Mouse (Mus musculus) gastrocnemius, postnatal 36 days (tissue): ENCODE measurements around the gene Prx. TPM values are rescaled to one million over a fixed set of nuclear protein-coding genes. Genes with fewer than 3 reads are reported as not detected.
"Not testable (repeated sequence)": the region's sequence is repeated elsewhere in the genome, so short reads cannot be mapped to it uniquely, and the experiment has no call there.

Source experiments
- DNase-seq, 2 experiments: peaks; one replicate each; pipeline ENCODE4 v3.0.0; 2022
- intact Hi-C: fragments of 180-260 bp; cut with DNase I; formaldehyde crosslinking; loops from one replicate; pipeline ENCODE4 v1.15.1; 2025
- total RNA-seq, 2 experiments: library from RNA; stranded (reverse); gene quantifications; 2 replicates each; pipeline ENCODE4 v1.2.3; 2021

The Prx gene
- total RNA-seq, 2 experiments from 2014 or later, result 4.6 to 10.7 TPM

GRCm38 (mm10) chr7:27480927-27481626, 18.0 kb upstream of the Prx start:
- no peak for DNase-seq
- intact Hi-C loops, result no loop called here

DNA sequence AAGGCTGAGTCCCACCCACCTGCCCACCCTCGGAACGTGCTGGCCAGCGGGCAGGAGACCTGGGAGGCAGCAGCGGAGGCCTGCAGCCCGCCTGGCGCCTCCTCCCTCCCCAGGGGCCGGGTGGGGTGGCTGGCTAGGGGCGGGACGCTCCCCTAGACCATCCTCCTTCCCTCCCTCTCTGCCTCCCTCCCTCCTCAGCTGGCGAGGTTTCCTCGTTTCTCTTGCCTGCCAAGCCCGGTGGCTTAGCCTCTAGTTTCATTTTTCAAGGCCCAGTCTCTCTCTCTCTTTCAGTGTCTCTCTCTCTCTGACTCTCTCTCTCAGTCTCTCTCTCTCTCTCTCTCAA, 17.5 kb upstream of the Prx start:
- intact Hi-C loops, result no loop called here
- peak; percentile 85 to 96 for DNase-seq

DNA sequence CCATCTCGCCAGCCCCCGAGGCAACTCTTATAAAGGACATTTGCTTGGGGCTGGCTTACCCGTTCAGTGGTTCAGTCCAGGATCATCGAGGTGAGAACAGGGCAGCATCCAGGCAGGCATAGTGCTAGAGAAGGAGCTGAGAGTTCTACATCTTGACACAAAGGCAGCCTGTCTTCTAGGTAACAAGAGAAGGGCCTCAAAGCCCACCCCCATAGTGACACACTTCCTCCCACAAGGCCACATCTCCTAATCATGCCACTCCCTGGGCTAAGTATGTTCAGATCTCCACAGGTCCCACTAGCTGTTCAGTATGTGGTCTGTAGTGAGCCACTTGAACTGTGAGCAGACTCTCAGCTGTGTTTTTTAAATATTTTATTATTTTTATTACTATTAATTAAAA, 15.3 kb upstream of the Prx start:
- intact Hi-C loops, result no loop called here
- DNase-seq, result no peak

DNA sequence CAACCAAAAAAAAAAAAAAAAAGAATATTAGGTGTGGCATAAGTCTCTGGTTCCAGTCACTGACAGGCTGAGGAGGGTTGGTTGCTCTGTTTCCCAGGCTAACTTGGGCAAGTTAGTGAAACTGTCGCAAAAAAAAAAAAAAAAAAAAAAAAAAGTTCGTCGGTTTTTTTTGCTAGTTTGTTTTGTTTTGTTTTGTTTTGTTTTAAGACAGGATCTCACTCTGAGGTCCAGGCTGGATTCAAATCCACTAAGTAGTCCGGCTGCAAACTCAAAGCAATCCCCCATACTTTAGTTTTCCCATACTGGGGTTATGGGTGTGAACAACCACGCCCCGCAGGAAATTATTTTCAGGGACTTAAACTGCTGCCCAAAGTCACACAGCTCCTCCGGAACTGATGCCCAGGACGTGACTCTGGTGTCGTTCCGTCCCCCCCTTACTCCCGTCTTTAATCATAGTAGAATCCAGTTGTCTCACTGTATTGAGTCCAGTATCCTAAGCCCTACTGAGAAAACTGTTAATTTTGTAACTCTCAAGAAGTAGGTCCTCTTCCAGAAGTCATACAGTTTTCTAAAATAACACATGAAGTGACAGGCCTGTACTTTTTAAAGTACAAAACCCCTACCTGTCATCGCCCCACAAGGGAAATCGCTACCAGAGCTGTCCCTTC, 12.9 kb upstream of the Prx start:
- intact Hi-C loops, result no loop called here
- no peak for DNase-seq

DNA sequence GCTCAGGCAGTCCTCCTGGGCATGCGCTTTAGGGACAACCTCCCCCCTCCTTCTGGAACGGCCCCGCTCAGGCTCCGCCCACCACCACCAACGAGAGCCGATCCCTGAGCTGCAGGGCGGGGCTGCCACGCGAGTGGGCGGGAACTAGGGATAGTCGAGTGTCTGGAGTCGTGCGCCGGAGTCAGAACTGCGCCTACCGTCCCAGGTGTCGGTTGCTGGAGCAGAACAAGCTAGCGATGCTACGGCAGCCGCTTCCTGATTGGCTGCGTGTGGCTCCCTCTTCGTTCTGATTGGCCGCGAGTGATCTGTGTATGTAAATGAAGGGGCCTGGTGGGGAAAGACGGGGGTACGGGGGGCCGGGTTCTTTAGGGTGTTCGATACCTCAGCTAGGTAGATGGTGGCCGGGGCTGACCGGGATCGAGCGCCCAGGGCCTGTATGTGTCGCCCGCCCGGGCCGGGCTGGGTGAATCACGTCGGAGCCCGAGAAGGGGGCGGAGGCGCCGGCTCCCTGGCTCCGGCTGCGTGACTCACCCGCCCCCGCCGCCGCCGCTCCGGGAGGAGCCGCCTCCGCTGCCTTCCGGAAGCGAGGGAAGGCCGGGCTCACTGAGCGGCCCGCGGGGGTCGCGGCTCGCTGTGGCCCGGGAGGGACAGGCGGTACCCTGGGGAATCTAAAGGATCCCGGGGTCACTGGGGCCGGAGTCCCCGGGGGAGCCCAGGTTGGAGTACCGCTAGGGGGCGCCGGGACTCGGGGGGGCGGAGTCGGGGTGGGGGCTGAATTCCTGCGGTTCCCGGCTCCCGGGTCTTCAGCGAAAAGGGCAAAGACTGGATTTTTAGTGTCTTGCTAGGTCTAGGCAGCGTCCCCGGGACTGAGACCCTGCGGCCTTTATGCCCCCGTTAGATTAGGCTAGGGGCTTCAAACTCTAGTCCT, 12.1 kb upstream of the Prx start, which contains the start of gene Sertad1:
Sertad1 (plus strand) TSS at position 141 of the 928 bp plus-strand sequence.
- peak; percentile 99 to 100 for DNase-seq
- intact Hi-C loops, result no loop called here

DNA sequence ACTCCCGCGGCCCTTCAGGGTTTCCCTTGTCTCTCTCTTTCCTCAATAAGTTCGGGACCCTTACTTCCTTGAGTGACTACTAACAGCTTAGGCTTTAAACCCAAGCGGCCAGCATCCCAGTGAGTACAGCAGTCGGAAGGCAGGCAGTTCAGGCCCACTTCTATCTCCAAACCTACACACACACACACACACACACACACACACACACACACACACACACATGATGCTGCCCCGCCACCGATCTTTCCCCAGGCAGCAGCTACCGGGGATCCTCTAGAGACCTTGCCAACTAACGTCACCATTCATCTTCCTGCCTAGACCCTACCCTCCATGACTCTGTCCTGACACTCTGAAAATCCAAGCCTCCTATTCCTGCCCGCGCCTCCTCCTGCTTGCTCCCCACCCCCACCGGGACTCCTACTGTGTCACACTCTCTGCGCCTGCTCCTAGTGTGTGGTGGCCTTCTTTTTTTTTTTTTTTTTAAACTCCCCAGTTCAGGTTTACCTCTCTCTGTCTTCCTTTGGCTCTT, 11.3 kb upstream of the Prx start:
- DNase-seq, result peak in 1 of 2 experiments; percentile 54
- intact Hi-C loops, result no loop called here

- intact Hi-C loops, result no loop called here
- no peak for DNase-seq
Observed at GRCm38 (mm10) chr7:27489270-27489869, 9.8 kb upstream of the Prx start.

DNA sequence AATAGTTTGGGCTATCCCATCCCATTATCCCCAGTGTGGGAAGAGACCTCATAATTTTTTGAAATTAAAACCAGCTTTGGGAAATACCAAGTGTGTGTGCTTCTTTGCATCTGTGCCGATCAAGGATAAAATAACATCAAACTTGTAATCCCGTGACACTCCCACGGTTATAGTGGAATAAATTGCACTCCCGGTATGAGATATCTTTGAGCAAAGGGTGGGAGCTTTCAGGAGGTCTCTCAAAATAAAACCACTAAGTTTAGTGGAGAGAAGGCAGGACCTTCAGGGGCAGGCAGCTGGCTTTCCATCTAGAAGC, 8.9 kb upstream of the Prx start:
- no peak for DNase-seq
- intact Hi-C loops, result no loop called here

GRCm38 (mm10) chr7:27490543-27491329, 8.4 kb upstream of the Prx start:
- peak; percentile 92 to 96 for DNase-seq
- intact Hi-C loops, result no loop called here

DNA sequence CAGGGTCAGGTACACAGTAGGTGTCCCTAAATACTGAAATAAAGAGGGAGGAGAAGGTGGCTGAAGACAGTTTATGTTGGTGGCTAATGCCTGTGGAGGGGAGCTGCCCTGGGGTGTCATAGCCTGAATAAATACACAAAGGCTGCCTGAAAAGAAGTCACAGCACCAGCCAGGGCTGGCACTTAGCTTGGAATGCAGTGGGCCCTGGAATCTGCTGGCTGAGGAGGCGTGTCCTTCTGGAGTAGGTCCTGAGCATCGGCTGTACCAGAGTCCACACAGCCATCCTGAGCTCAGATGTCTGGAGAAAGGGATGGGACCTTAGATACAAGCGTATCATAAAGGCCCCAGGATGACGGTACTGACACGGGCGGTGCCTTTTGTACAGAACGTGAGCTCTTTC, 7.3 kb upstream of the Prx start:
- intact Hi-C loops, result no loop called here
- DNase-seq, result no peak

DNA sequence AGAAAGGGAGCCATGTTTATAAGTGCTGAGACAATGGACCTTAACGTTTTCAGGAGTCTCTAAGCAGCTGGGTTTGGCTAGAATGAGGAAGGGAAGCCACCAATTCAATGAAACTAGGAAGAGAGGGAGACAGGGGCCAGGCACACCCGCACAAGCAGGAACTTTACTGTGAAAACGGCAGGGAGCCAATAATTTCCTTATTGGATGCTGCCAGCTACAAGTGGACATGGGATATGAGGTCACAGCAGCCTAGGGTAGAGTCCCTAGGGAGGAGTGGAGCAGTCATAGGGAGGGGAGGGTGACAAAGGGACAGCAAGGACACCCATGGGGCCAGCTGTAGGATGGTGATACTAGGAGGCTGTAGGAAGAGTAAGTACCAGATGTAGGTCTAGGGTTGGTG, 6.1 kb upstream of the Prx start:
- DNase-seq, result no peak
- intact Hi-C loops, result no loop called here

DNA sequence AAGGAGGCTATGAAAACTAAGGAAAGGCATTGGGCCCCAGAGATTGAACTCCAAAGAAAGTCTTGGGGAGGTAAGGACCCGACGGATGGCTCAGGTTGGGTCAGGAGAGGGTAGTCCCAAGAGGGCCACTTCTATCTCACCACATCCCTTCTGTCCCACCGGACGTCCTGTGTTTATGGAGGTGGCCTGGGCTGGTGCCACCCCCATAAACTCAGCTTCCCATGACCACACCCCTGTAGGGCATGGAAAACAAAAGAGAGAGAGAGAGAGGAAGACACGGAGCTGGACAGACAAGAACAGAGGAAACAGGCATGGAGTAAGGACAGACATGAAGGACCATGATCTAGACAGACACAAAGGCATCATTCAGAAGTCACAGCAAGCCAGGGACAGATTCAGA, 5.7 kb upstream of the Prx start:
- intact Hi-C loops, result no loop called here
- DNase-seq, result no peak

GRCm38 (mm10) chr7:27494659-27495367, 4.3 kb upstream of the Prx start:
- DNase-seq, intact Hi-C loops: not testable (repeated sequence)

- intact Hi-C loops, result no loop called here
- peak in 1 of 2 experiments; percentile 46 for DNase-seq
Observed at GRCm38 (mm10) chr7:27501620-27502019, 2.5 kb downstream of the Prx start.

DNA sequence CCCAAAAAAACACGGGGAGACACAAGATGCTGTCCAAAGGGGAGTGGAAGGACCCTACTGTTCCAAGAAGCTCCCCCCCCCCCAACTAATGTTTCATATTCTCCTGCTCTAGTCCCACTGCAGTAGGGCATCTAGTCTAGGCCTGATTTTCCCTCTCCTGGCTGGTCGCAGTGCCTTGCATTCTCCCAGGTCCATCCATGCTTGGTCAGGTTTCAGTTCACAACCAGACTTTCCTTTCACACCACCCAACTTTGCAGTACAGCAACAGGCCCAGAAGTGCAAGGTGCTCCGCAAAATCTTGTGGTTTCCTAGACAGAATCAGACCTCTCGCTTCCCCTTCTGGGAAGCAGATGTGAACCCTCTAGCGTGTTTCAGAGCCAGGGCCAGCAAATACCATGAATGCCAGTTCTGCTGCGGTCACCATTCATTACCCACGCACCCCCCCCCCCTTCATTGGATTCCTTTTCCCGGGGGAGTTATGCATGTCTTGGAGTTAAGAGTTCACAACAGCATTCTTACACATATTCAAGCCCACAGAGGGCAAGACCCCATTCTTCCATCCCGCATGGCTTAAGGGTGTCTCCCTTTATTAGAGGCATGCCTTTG, 7.7 kb downstream of the Prx start:
- DNase-seq, result no peak
- intact Hi-C loops, result no loop called here

- DNase-seq, result peak; percentile 97
- intact Hi-C loops, result no loop called here
Observed at GRCm38 (mm10) chr7:27507711-27508647, 8.9 kb downstream of the Prx start.

- DNase-seq, result peak in 1 of 2 experiments; percentile 31
- intact Hi-C loops, result no loop called here
Observed at GRCm38 (mm10) chr7:27508648-27509005, 9.5 kb downstream of the Prx start.

DNA sequence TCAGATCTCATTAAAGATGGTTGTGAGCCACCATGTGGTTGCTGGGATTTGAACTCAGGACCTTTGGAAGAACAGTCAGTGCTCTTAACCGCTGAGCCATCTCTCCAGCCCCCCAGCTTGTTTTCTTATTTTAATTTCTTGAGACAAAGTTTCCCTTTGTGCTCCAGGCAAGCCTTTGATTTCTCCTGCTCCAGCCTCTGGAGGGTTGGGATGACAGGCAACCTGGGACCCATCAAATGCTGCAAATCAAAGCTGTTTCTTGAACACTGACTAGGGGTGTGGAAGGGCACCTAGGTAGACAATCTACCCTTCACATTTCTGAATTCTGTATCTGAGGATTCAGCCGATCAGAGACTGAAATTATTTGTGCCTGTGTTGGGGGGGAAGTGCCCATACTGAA, 11.7 kb downstream of the Prx start:
- DNase-seq, result no peak
- intact Hi-C loops, result loop anchor here (2.0 kb wide), 1 partner anchor 14 kb away; no protein-coding TSS in a partner anchor
